Mouse (Mus musculus) adrenal gland, postnatal 36 days (tissue): ENCODE measurements at regions not wholly inside any gene's neighbourhood (a gene's known extent, or its start where the extent isn't known, plus 50 kb on each side); places are given as distances from the start of the nearest gene placed in this dataset.

ENCODE experiments used
- DNase-seq, 2 experiments: peaks; one replicate each; pipeline ENCODE4 v3.0.0; 2021; ENCODE audit warnings: mixed read lengths in 1 of 2

DNA sequence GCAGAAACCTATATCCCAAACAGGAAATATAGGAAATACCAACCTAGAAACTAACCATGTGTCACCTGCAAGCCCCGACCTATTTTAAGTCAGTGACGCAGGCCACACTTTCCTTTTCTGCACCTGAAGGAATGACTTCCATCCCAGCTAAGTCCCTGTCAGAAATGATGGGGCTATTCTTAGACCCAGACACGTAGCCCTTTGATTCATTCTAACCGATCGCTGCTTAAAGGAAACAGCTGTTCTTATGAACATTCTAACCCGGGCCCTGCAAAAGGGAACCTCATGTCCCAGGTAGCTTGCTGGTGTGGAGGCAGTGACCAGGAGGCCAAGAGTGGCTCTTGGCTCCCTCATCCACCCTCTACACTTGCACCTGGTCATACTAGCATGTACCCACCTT is 180.9 kb downstream of the Bcl2l11 start:
- DNase-seq = no peak

DNA sequence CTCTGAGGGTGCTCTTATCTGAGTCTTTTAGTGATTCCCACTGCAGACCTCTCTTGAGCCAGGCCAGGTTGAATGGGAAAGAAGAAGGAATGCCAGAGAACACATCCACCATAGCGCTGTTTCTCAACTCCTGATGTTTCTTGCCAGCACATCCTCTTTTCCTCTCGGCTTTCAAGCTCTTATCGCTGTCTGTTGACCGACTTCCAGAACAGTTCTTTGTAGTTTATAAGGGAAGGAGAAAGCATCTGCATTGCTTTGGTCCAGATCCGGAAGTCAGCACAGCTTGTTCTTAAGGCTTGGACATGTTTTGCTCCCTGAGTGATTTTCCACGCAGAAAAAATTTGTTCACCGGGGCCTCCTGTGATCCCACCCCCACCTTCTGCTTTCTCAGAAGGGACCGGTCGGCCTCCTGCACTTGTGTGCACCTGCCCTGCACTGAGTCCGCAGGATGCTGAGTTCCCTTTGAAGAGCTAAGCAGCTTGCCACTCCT is 183.7 kb downstream of the Bcl2l11 start:
- no peak for DNase-seq

DNA sequence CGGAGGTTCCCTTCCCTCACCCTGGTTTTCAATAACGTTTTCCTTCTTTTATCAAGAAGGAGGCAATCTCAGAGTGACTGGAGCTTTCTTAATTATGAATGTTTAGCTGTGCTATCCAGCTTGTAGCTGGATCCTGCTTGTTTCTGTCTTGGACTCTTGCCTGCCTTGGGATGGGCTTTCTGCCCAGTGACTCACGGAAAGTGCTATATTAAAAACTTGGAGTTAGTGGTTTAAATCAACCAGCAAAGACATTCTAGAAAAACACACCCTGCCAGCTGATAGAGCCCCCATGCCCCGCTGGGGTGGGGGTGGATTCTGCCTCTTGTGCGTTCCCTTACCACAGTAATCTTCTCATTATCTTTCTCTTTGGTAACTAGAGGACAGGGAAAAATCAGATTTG is 184.2 kb downstream of the Bcl2l11 start:
- DNase-seq = peak; percentile 85 to 86

DNA sequence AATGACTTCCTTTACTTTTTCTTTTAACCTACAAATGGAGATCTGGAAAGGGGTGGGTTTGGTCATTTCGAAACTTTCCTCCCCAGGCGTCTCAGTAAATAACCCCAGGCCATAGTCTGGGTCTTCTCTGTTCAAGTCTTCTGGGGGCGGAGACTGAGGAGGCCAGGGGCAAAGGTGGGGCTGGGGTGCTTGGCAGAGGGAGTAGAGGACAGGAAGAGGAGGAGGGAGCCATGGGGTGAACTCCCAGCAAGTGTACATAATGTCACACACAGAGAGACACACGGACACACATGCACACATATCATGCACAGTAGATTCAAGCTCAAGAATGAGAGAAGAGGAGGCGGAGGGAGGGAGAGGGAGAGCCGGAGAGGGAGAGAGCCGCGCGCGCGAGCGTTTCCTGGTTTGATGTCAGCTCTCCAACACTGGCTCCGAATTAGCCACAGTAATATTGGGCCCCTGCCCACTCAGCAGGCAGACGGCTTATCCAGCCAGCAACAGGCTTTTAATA is 186.3 kb downstream of the Bcl2l11 start:
- DNase-seq = peak; percentile 33 to 54

DNA sequence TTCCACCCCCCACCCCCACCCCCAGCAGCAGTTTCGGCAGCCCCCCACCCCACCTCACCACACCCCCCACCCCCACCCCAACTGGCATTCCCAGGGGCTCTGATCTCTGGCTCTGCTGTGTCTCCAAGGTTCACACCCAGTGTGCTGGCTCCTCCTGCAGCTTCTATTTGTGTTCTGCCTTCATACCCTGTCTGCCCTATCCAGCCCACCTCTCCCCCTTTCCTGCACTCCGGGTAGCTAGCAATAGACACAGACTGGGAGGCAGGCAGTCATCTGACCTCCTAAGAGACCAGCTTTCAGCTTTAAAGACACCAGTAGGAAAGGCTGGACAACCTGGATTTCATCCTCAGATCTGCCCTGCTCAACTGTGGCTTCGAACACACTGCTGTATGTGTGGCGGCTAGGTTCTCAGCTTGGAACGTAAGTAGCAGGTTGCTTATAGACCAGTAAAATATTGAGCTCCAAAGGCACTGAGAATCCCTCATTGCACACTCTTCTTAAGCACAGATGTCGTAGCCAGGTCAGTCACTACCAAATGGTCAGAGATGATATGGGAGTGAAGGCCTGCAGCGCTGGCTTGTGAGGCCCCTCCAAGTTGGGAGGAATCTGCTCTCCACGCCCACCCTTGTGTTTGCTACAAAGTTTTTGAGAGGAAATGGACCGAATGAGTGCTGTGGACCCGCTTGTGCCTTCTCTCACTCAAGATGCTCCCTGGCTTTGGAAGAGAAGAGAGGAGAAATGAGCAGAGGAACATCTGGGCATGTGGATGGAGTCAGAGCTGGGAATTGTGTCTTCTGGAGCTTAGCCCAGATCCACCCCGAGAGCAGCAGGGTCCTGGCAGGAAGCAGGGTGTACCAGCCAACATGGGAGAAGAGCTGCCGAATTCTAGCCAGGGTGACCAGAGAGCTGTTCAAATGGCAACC is 187.1 kb downstream of the Bcl2l11 start:
- no peak for DNase-seq

DNA sequence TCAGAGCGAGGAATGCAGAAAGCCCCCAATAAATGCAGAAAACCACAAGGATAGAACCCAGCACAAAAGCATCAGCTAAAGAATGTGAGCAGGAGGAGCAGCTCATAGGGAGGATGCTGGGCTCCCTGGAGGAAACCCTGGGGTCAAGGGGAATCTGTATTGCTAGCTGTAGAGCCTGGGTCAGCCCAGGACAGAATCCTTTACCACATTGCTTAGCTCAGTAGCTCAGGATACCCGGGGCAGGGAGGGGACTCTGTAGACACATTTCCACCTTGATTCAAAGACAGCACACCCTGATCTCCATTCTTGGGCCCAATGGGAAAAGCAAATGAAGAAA is 187.7 kb downstream of the Bcl2l11 start:
- DNase-seq = no peak

DNA sequence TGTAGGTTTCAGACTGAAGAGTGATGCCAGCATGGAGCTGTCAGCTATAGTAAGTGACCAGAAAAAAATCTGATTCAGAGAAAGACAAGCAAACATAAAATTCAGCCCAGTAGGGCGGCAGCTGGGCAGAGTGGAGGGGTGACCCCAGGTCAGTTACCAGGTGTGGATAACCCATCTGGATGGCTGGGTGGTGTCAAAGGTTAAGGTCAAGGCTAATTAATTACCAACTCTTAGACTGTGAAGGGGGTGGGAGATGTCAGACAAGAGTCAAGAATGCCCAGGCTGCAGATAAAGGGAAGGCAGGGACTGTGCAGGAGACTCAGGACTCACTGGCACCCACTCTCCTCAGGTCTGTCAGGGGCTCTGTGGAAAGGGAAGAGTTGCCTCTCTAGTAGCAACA is 188.1 kb downstream of the Bcl2l11 start:
- DNase-seq = no peak

DNA sequence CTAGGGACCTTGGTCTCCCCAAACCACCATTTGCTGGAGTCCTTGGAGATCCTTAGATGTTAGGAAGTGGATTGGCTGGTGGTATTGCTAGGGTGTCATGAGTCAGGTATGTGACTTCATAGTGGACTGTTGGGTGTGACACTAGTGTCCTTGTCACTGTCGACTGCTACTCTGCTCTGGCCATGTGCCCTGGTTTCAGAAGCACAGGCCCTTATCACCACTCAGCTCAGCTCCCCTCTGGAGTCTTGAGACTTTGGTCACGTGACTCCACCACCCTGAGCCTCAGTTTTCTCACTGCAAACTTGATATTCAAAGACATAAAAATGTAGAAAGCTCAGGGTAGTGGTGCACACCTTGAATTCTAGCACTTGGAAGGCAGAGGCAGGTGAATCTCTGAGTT is 190.7 kb downstream of the Bcl2l11 start:
- peak; percentile 34 to 35 for DNase-seq

DNA sequence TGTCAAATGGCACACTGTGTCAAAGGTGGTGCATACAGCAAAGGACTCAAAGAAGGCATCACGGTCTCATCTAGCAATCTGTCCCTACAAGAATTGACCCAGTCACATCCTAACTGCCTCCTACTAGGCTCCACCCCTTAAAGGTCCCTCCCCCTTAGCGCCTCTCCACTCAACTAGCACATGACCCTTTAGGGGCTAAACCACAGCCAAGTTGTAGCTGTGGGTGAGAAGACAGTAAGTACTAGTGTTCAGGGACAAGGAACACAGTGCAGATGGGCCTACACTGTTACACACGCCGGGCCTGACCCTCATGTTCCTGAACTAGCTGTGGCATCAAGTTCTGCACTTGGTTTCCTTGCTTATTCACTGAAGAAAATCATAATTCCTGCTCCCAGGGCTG is 192.4 kb downstream of the Bcl2l11 start:
- DNase-seq = no peak

DNA sequence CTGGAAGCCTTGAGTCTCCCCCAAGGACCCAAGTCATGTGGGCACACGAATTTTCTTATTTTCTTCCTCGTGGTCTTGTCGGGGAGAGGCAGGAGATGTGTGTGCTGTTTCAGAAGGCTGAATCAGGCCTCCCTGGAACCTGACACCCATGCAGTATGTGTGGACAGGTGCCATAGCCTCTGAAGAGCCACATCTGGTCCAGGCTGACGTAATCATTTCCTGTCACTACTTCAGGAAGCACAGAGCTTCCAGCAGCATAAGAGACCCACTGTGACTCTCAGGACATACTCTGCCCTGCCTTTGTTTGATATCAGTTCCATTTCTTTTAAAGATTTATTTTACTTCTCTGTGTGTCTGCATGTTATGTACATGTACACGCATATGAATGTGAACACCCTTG is 193.1 kb downstream of the Bcl2l11 start:
- DNase-seq = no peak

DNA sequence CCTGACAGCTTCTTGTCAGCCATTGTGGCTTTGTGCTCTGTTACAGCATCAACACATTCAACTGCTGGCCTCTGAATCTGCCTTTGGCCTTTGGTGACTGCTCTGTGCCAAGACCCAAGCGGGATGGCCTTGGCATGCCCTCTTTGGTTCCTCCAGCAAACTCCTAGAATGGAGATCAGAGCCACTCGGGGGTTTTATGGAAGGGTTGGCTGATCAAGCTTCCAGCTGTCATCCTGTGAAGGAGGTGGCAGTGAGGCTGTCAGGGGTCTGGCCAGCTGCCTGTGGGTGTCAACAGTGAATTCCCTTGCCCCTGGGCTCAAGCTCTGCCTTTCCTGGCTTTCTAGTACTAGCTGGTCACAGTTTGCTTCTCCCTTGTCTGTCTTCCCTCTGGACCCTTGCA is 195.6 kb downstream of the Bcl2l11 start:
- peak; percentile 40 to 47 for DNase-seq

DNA sequence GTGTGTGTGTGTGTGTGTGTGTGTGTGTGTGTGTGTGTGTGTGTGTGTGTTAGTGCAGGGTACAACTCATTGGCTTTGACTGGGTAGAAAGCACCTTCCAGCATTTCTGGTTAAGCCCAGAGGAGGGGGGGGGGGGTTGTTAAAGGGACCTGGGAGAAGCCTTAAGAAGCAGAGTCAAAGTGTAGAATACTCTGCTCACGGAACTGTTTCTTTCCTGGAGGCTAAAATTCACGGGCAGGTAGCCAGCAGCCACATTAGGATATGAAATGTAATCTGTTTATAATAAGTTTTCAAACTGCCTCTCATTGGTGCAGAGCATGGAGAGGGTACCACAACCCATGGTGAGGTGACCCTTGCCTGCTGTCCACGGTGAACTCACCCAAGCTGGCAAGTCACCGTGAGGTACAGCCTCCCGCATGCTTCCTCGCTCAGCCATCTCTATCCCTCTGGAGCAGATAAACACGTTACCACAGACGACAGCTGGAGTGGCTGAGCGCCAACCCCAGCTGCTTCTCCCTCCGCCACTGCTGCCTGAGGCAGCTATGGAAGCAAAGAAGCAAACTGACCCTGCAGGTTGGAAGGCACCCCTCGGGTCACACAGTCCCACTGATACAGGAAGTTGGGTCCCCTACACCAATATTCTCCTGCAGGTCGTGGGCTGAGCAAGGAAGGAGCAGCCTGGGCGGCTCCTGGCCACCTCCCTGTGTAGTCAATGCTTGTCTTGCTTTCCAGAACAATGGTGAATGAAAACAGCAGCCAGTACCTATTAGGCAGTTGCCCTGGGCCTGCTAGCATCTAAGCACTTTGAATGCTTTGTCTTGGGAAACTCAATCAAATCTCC is 198.6 kb downstream of the Bcl2l11 start:
- no peak for DNase-seq

DNA sequence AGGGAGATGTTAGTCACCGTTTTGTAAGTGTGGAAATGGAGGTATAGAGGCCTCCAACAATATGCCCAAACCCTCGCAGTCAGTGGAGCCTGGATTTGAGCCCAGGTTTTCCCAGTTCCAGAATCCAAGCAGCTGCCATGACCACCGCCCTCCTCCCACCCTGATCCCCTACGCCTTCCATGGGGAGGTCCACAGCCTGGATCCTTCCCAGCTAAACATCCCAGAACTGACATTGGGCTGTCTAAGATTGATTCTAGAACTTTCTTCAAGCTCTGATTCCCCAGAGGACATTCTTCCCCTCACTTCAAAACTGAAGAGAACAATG is 199.2 kb downstream of the Bcl2l11 start:
- no peak for DNase-seq

DNA sequence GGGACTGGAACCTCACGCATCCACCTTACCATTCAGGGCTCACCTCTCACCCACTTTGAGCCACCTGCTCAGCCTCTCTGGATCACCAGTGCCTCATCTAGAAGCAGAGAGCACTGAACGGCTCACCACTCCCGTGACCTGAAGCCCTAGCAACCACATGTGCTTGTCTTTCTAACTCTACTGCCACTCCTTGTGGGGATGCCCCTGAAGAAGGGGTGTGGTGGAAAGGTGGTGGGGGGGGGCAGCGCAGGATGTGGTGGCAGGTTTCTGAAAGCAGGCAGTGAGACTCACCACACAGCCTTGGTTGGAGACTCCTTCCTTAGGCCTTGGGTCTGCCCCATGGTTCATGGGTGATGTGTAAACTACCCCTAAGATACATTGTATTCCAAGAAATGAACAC is 199.6 kb downstream of the Bcl2l11 start:
- no peak for DNase-seq

DNA sequence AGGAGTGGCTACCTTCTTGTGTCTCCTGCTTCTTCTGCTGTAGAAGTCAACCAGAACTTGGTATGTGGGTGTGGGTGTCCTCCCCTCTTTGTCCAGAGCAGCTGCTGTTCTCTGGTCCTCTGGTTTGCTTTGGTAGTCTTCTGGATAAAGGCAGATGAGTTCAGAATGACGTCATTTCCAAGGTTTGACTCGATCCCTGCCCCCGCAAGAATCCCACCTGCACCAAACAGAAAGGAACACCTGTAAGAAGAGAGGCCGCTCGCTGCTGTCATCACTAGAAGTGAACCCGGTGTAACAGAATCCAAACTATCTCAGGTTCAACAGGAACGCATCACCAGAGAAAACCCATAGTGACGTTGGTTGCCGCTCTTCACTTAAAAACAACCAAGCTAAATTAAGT is 205.0 kb downstream of the Bcl2l11 start:
- DNase-seq = no peak

DNA sequence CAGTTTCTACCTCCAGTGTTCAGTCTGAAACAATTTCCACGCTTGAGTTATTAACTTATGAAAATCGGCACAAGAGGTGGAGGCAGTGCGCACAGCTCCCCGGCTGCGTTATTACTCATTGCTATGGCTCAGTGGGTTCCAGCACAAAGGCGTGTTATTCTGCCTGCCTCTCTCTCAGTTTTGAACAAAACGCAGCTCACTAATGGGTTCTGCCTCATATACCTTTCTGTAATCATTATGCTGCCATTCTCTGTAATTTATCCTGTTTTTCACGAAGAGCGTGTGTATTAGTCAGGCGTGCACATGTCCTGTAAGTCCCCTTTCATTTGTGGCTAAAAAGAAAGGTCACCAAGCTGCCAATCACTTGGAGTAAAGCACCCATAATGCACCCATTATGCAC is 205.4 kb downstream of the Bcl2l11 start:
- no peak for DNase-seq

DNA sequence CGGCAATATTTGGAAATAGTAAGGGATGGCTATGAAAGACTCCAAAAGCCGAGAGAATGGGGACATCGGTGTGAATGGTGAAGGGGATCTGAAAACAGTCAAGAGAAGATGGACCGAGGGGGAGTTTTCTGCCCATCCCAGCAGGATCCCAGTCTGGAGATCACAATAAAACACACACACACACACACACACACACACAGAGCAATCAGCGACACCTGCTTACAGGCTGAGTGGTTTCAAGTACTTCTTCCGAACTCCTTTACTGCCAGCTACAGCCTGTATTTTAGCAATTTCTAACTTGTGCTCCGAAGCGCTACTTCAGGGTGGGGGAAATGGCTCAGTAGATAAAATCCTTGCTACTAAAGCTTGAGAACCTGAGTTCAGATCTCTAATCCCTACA is 205.8 kb downstream of the Bcl2l11 start:
- no peak for DNase-seq

DNA sequence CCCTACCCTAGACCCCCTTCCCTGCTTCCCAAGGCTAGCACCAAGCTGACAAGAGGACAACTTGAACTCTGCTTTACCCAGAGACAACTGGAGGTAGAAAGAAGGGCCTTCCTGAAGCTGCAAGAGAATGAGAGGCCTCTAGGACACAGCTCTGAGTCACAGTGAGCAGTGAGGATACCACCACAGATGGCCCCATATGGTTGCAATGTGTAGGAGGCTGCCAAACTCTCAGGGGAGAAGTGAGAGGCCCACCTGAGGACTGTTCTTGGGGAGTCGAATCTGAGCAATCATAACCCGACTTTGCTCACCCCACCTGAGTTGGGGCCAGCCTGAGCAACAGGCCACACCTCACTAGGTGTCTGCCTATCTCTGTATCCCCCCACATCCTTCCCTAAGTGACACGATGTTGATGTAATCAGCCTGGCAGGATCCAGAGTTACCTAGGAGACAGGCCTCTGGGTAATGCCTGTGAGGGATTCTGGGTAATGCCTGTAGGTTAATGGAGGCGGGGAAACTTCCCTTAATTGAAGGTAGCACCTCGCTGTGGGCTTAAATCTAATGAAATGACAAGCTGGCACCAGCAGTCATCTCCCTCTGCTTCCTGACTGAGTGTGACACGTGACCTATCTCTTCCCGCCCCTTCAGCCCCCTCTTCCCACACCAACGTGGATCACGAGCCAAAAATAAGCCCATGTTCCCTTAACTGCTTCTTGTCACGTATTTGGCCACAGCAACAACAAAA is 207.7 kb downstream of the Bcl2l11 start:
- DNase-seq = no peak

DNA sequence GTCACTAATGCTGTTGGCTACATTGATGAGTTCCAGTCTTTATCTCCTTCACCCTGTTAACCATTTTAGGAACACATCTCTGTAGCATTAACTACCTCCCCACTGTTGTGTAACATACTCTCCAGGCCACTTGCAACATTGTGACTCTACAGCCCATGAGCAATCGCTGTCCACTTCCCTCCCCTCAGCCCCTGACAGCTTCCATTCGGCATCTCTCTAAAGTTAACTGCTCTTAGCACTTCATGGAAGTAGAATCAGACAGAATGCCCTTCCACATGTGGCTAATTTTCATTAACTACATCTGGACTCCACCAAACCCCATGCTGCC is 208.3 kb downstream of the Bcl2l11 start:
- no peak for DNase-seq

DNA sequence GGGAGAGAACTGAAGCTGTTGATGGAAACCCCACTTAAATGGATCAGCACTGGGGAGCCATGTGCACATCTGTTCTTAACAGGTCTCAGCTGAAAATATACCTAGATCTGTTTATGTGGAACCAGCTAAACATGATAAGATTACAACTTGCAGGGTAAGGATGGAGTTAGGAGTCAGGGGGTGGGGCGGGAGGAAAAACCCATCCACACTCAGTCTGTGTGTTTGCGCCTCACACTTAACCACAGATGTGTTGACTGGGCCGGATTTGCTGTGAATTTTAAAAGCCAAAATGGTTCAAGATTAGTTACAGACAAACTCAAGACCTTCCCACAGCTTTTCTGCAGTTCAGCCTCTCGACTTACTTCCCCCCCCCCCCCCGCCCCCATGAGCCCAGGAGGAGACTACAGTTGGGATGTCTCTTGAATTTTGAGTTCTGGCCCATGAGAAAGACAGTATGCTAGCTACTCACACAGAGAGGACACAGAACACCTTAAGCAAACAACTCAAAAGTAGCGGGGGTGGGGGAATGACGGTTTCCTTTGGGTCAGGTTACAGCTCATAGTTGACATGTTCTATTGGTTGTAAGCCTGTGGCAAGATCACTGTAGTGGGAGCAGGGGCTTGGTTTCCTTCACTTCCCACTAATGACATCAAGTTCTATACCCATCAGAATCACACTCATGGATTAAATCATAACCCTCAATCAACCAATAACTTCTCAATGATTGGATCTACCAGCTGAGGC is 209.1 kb downstream of the Bcl2l11 start:
- no peak for DNase-seq

DNA sequence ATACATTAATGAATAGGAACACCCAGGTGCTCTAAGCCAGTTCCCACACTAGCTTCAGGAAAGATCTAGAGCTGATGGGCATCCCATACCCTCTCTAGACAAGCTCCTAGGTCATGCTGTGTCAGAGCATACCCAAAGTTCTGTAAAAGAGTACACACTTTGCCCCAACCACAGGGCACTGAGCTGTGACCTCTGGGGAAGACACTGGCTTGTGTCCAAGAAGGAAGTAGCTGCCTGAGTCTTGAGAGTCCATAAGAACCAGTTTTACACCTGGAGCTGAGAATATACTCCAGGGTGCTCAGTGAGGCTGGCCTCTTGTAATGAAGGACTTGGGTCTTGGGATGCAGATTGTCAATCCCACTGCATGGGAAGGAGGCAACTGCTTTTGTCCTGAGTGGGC is 211.4 kb downstream of the Bcl2l11 start:
- DNase-seq = no peak

DNA sequence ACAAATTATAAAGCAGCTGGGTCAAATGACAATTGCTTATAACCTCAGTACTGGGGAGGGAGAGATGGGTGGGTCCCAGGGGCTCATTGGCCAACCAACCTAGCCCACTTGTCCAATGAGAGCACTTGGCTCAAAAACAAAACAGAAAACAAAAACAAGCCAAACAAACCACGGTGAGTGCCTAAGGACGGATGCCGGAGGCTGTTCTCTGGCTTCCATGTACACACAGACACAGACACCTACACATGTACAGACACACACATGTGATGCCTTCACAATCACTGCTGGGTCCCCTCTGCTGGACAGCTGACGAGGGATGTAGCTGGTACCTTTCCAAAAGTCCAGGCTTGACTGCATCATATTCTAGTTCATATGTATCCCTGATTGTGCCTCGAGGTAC is 212.0 kb downstream of the Bcl2l11 start:
- DNase-seq = no peak
